Mouse (Mus musculus): ENCODE data around the gene Sowahc. TPM values are rescaled to one million over a fixed set of nuclear protein-coding genes. Genes with fewer than 3 reads are reported as not detected.

The Sowahc gene
- total RNA-seq, 2 experiments from 2014 or later = 0.64 to 1.0 TPM

GRCm38 (mm10) chr10:59251980-59252379 is 30.2 kb downstream of the Sowahc start:
- DNase-seq = no peak
- intact Hi-C loops (cut with DNase I) = no loop called here

- DNase-seq = no peak
- intact Hi-C loops (cut with DNase I) = no loop called here
Measured at GRCm38 (mm10) chr10:59252396-59252795, 30.6 kb downstream of the Sowahc start.

- intact Hi-C loops (cut with DNase I) = no loop called here
- DNase-seq = no peak
Measured at GRCm38 (mm10) chr10:59253541-59254079, 31.9 kb downstream of the Sowahc start.

GRCm38 (mm10) chr10:59256533-59256932 is 34.8 kb downstream of the Sowahc start:
- no peak for DNase-seq
- intact Hi-C loops (cut with DNase I) = no loop called here

- no peak for DNase-seq
Measured at GRCm38 (mm10) chr10:59259572-59259971, 37.8 kb downstream of the Sowahc start.

GRCm38 (mm10) chr10:59261603-59262002 is 39.9 kb downstream of the Sowahc start:
- intact Hi-C loops (cut with DNase I) = no loop called here
- DNase-seq = no peak

More at GRCm38 (mm10) chr10:59259572-59259971, 37.8 kb downstream of the Sowahc start:
- intact Hi-C loops (cut with DNase I) = no loop called here

GRCm38 (mm10) chr10:59262021-59262420 is 40.3 kb downstream of the Sowahc start:
- intact Hi-C loops (cut with DNase I) = no loop called here

GRCm38 (mm10) chr10:59262979-59263378 is 41.2 kb downstream of the Sowahc start:
- intact Hi-C loops (cut with DNase I) = no loop called here
- no peak for DNase-seq

More at GRCm38 (mm10) chr10:59262021-59262420, 40.3 kb downstream of the Sowahc start:
- DNase-seq = no peak

GRCm38 (mm10) chr10:59265067-59265466 is 43.3 kb downstream of the Sowahc start:
- DNase-seq = no peak
- intact Hi-C loops (cut with DNase I) = no loop called here

- intact Hi-C loops (cut with DNase I) = no loop called here
- DNase-seq = no peak
Measured at GRCm38 (mm10) chr10:59265674-59266073, 43.9 kb downstream of the Sowahc start.

- intact Hi-C loops (cut with DNase I) = no loop called here
- no peak for DNase-seq
Measured at GRCm38 (mm10) chr10:59266097-59266496, 44.3 kb downstream of the Sowahc start.

- DNase-seq = no peak
- intact Hi-C loops (cut with DNase I) = no loop called here
Measured at GRCm38 (mm10) chr10:59267275-59267674, 45.5 kb downstream of the Sowahc start.

GRCm38 (mm10) chr10:59268109-59268508 is 46.4 kb downstream of the Sowahc start:
- intact Hi-C loops (cut with DNase I) = no loop called here

GRCm38 (mm10) chr10:59268754-59269153 is 47.0 kb downstream of the Sowahc start:
- intact Hi-C loops (cut with DNase I) = no loop called here

More at GRCm38 (mm10) chr10:59268109-59268508, 46.4 kb downstream of the Sowahc start:
- no peak for DNase-seq

GRCm38 (mm10) chr10:59275745-59276144 is 54.0 kb downstream of the Sowahc start:
- DNase-seq = no peak
- intact Hi-C loops (cut with DNase I) = no loop called here

More at GRCm38 (mm10) chr10:59268754-59269153, 47.0 kb downstream of the Sowahc start:
- no peak for DNase-seq

Other genes with a start within 250 kb of the Sowahc start
- gene Sept10, start 106 bp upstream of the Sowahc start, total RNA-seq (2021) = 1 to 10 TPM; 6.1 to 7.2 TPM
- gene P4ha1, start 101.3 kb downstream of the Sowahc start, total RNA-seq (2021) = 10 to 100 TPM; 21.9 to 31.7 TPM
- 100 to 1,000 TPM in 1 of 2 experiments, 10 to 100 TPM in 1; 85.4 to 136 TPM for gene Gm10273, start 173.7 kb downstream of the Sowahc start, total RNA-seq (2021)
- gene Pla2g12b, start 181.7 kb downstream of the Sowahc start, total RNA-seq (2021) = not detected
- under 1 TPM; 0.12 to 0.26 TPM for gene Oit3, start 219.8 kb downstream of the Sowahc start, total RNA-seq (2021)

Data from gastrocnemius, postnatal 36 days (tissue).